Mouse (Mus musculus) kidney, embryonic 16.5 days (tissue): ENCODE results near the gene Tsc2. TPM values are rescaled to one million over a fixed set of nuclear protein-coding genes. Genes with fewer than 3 reads are reported as not detected.

Experiments
- ATAC-seq: fragments of 200-750 bp; cut with Nextera tagmentation; 2 replicates; pipeline ENCODE4 v1.8.0; 2017; ENCODE audit warnings: moderate TSS enrichment; ENCODE audit not compliant: low FRiP score, low TSS enrichment
- H3K27ac ChIP-seq: fragments of 300-500 bp; sonication (generic); 2 replicates; pipeline ENCODE4 v1.5.1; 2014; ENCODE audit warnings: low read length
- H3K27me3 ChIP-seq: fragments of 300-500 bp; sonication (generic); 2 replicates; pipeline ENCODE4 v1.6.1; 2014; ENCODE audit warnings: low read length, control low read depth, mixed read lengths; ENCODE audit not compliant: insufficient read depth
- H3K36me3 ChIP-seq: fragments of 300-500 bp; sonication (generic); 2 replicates; pipeline ENCODE4 v1.6.1; 2014; ENCODE audit warnings: low read length, control low read depth, mixed read lengths; ENCODE audit not compliant: insufficient read depth
- H3K4me1 ChIP-seq: fragments of 300-500 bp; sonication (generic); 2 replicates; pipeline ENCODE4 v1.6.1; 2014; ENCODE audit warnings: low read length, control low read depth, mixed read lengths; ENCODE audit not compliant: insufficient read depth
- H3K4me2 ChIP-seq: fragments of 300-500 bp; sonication (generic); replicated peaks from 2 replicates; pipeline ENCODE4 v1.6.1; 2014; ENCODE audit warnings: low read depth, low read length
- H3K4me3 ChIP-seq: fragments of 300-500 bp; sonication (generic); 2 replicates; pipeline ENCODE4 v1.5.1; 2014; ENCODE audit warnings: mild to moderate bottlenecking, low read length
- H3K9ac ChIP-seq: fragments of 300-500 bp; sonication (generic); replicated peaks from 2 replicates; pipeline ENCODE4 v1.6.1; 2014; ENCODE audit warnings: low read length
- H3K9me3 ChIP-seq: fragments of 300-500 bp; sonication (generic); 2 replicates; pipeline ENCODE4 v1.6.1; 2016; ENCODE audit warnings: low read length, control low read depth
- WGBS: fragments of 180-500 bp; shearing (Covaris S2); extraction: QIAGEN DNeasy Blood & Tissue Kit; methylation state at CpG from one replicate; pipeline ENCODE4 v1.1.7; 2014; 5-methylcytosine and 5-hydroxymethylcytosine counted together
- microRNA-seq: library from miRNA; unstranded; fragments of <30 nt; microRNA quantifications from one replicate; pipeline ENCODE4, GENCODE M21; 2016
- polyA plus RNA-seq: library from polyadenylated mRNA; unstranded; fragments of >200 nt; fragmentation: Nextera tagmentation; extraction: Ambion mirVana; gene quantifications from 2 replicates; pipeline ENCODE4 v1.2.1, GENCODE M21; 2015

The Tsc2 gene
- polyA plus RNA-seq, 1 experiment from 2014 or later = 72.8 TPM

DNA sequence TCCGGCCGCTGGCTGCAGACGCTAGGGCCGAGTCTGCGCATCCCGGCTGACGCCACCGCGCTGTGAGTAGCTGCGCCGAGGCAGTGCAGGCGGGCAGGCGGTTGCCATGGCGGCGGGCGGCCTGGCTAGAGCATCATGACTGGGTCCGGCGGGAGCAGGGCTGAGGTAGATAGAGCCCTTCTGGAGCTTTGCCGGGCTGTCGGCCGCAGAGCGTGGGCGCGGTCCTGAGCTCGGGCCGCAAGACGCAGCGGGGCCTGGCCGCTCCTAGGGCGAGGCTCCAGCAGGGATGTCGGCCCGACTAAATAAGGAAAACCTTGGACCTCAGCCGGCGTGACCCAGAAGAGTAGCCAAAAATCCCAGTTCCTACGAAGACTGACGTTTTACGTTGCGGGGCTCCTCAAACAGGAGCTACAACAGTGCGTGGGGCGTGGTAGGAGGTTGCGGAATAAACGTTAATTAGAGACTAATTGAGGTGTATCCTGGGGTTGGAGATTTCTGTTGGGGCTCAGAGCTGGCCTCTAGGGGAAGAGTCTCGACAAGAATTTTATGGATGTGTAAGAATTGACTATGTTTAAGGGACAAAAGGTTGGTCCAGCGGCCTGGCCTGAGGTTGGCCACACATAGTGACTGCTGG, 81.9 kb downstream of the Tsc2 start:
- H3K27me3 ChIP-seq = no peaks in the 10 kb centered on the region
- WGBS = under 1% methylated on average over 44 of the region's 44 CpGs
- peak overlapping the region; percentile 81 for H3K27ac ChIP-seq
- H3K4me1 ChIP-seq = peaks cover 17% of the 10 kb centered on the region
- ATAC-seq = peak; percentile 82
- H3K36me3 ChIP-seq = no peaks in the 10 kb centered on the region
- H3K4me2 ChIP-seq = peak overlapping the region; percentile 81
- peak overlapping the region; percentile 67 for H3K4me3 ChIP-seq
- H3K9ac ChIP-seq = peak overlapping the region; percentile 89
- H3K9me3 ChIP-seq = no peaks in the 10 kb centered on the region

- WGBS = under 1% methylated on average over 67 of the region's 72 CpGs
- peak; percentile 96 for ATAC-seq
Observed at GRCm38 (mm10) chr17:24549618-24550415, 82.6 kb downstream of the Tsc2 start, which contains the start of gene Pkd1. TSS of gene Pkd1 (plus strand) at chr17:24549834.

GRCm38 (mm10) chr17:24548921-24549617, 83.4 kb downstream of the Tsc2 start:
- peak; percentile 18 for ATAC-seq
- no peaks in the 10 kb centered on the region for H3K27me3 ChIP-seq
- peak overlapping the region; percentile 73 for H3K27ac ChIP-seq
- peak overlapping the region; percentile 67 for H3K4me3 ChIP-seq
- no peaks in the 10 kb centered on the region for H3K36me3 ChIP-seq
- H3K9me3 ChIP-seq = no peaks in the 10 kb centered on the region
- peak overlapping the region; percentile 81 for H3K4me2 ChIP-seq
- H3K9ac ChIP-seq = peak overlapping the region; percentile 67
- peaks cover 17% of the 10 kb centered on the region for H3K4me1 ChIP-seq
- WGBS = 4% methylated on average over 23 of the region's 23 CpGs

More at GRCm38 (mm10) chr17:24549618-24550415, 82.6 kb downstream of the Tsc2 start, which contains the start of gene Pkd1:
- H3K4me1 ChIP-seq = peaks cover 17% of the 10 kb centered on the region
- no peaks in the 10 kb centered on the region for H3K27me3 ChIP-seq
- H3K9ac ChIP-seq = peak within 1 kb of the TSS; percentile 89
- peak within 1 kb of the TSS; percentile 67 for H3K4me3 ChIP-seq
- H3K36me3 ChIP-seq = no peaks in the 10 kb centered on the region
- peak within 1 kb of the TSS; percentile 81 for H3K4me2 ChIP-seq
- H3K27ac ChIP-seq = peak within 1 kb of the TSS; percentile 81
- no peaks in the 10 kb centered on the region for H3K9me3 ChIP-seq

- WGBS = 24% methylated on average over 9 of the region's 9 CpGs
Observed at GRCm38 (mm10) chr17:24548435-24548834, 84.0 kb downstream of the Tsc2 start.

DNA sequence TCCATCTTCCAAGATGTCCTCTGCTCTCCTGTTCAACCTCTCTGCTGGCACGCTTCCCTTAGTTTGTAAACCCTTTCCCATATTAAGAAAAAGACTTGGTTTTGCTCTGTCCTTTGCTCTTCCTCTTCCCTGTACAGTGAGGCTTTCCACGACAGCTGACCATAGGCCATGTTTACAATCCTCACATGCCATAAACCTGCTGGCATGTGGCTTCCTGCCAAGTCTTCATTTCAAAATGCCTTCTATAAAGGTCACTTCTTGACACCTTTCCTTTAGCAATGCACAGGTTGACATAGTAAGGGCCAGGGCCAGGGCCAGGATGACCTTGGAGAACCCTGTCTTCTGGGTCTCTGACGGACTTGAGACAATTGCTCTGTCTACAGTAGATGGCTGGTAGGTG, 86.2 kb downstream of the Tsc2 start:
- peaks cover 7% of the 10 kb centered on the region for H3K4me1 ChIP-seq
- H3K27me3 ChIP-seq = no peaks in the 10 kb centered on the region
- no peak overlapping the region for H3K9ac ChIP-seq
- no peaks in the 10 kb centered on the region for H3K36me3 ChIP-seq
- ATAC-seq = no peak
- H3K4me3 ChIP-seq = no peak overlapping the region
- no peak overlapping the region for H3K27ac ChIP-seq
- no peak overlapping the region for H3K4me2 ChIP-seq
- no peaks in the 10 kb centered on the region for H3K9me3 ChIP-seq
- 82% methylated on average over 3 of the region's 3 CpGs for WGBS

More at GRCm38 (mm10) chr17:24548435-24548834, 84.0 kb downstream of the Tsc2 start:
- Histone ChIP-seq H3K4me1 (peaks cover 17% of the 10 kb centered on the region), H3K27ac (peak overlapping the region; percentile 73; the same call in 1 of the 2 replicates), H3K27me3 (no peaks in the 10 kb centered on the region), H3K9me3 (no peaks in the 10 kb centered on the region), H3K4me2 (peak overlapping the region; percentile 81), H3K4me3 (peak overlapping the region; percentile 67), H3K36me3 (no peaks in the 10 kb centered on the region), H3K9ac (peak overlapping the region; percentile 67)
- ATAC-seq = no peak

Small RNAs within 50 kb of the gene (microRNA-seq; reads per million reads assigned to microRNA genes)
- gene Gm24589 = 0.63 reads per million

Other genes starting within 250 kb of the Tsc2 start
- gene Rnps1, start 218.1 kb downstream of the Tsc2 start, polyA plus RNA-seq = 300 and 327 TPM in 2 replicates
- 141 and 143 TPM in 2 replicates for gene Eci1, start 206.0 kb downstream of the Tsc2 start, polyA plus RNA-seq
- 3.2 and 5.5 TPM in 2 replicates for gene Dnase1l2, start 189.5 kb downstream of the Tsc2 start, polyA plus RNA-seq
- gene E4f1, start 162.3 kb downstream of the Tsc2 start, polyA plus RNA-seq = 38.1 TPM in 2 replicates
- gene Pgp, start 162.2 kb downstream of the Tsc2 start, polyA plus RNA-seq = 55.5 and 55.6 TPM in 2 replicates
- gene Bricd5, start 158.7 kb downstream of the Tsc2 start, polyA plus RNA-seq = 0.42 and 1.6 TPM in 2 replicates
- gene Mlst8, start 153.6 kb downstream of the Tsc2 start, polyA plus RNA-seq = 39.3 and 40.2 TPM in 2 replicates
- 1.5 and 2.2 TPM in 2 replicates for gene Caskin1, start 144.0 kb downstream of the Tsc2 start, polyA plus RNA-seq
- gene Traf7, start 104.7 kb downstream of the Tsc2 start, polyA plus RNA-seq = 102 and 113 TPM in 2 replicates
- gene Rab26, start 98.4 kb downstream of the Tsc2 start, polyA plus RNA-seq = 2.8 and 3.0 TPM in 2 replicates
- gene Pkd1, start 82.8 kb downstream of the Tsc2 start, polyA plus RNA-seq = 22.5 and 24.3 TPM in 2 replicates
- 23.1 TPM in 2 replicates for gene Nthl1, start 50 bp upstream of the Tsc2 start, polyA plus RNA-seq
- 116 and 120 TPM in 2 replicates for gene Slc9a3r2, start 17.7 kb upstream of the Tsc2 start, polyA plus RNA-seq
- gene Npw, start 25.8 kb upstream of the Tsc2 start, polyA plus RNA-seq = 0.37 TPM in 1 of 2 replicates, not detected in the other
- gene Zfp598, start 37.1 kb upstream of the Tsc2 start, polyA plus RNA-seq = 19.7 and 22.7 TPM in 2 replicates
- gene Syngr3, start 57.3 kb upstream of the Tsc2 start, polyA plus RNA-seq = 2.3 and 2.9 TPM in 2 replicates
- gene Gfer, start 63.5 kb upstream of the Tsc2 start, polyA plus RNA-seq = 44.4 and 45.3 TPM in 2 replicates
- gene Noxo1, start 63.6 kb upstream of the Tsc2 start, polyA plus RNA-seq = 1.9 and 2.7 TPM in 2 replicates
- 92.1 and 107 TPM in 2 replicates for gene Tbl3, start 75.0 kb upstream of the Tsc2 start, polyA plus RNA-seq
- 0.26 TPM in 1 of 2 replicates, not detected in the other for gene Rnf151, start 85.4 kb upstream of the Tsc2 start, polyA plus RNA-seq
- 1,489 and 1,547 TPM in 2 replicates for gene Rps2, start 85.5 kb upstream of the Tsc2 start, polyA plus RNA-seq
- 258 and 262 TPM in 2 replicates for gene Ndufb10, start 91.8 kb upstream of the Tsc2 start, polyA plus RNA-seq
- gene Rpl3l, start 95.2 kb upstream of the Tsc2 start, polyA plus RNA-seq = 0.15 TPM in 1 of 2 replicates, not detected in the other
- 33.3 and 33.8 TPM in 2 replicates for gene Msrb1, start 104.0 kb upstream of the Tsc2 start, polyA plus RNA-seq
- gene Hs3st6, start 120.4 kb upstream of the Tsc2 start, polyA plus RNA-seq = 23.0 and 27.6 TPM in 2 replicates
- gene Meiob, start 171.7 kb upstream of the Tsc2 start, polyA plus RNA-seq = 0.11 TPM in 1 of 2 replicates, not detected in the other
- 63.4 and 75.6 TPM in 2 replicates for gene Hagh, start 207.5 kb upstream of the Tsc2 start, polyA plus RNA-seq
- gene Fahd1, start 217.7 kb upstream of the Tsc2 start, polyA plus RNA-seq = 50.7 and 52.1 TPM in 2 replicates
- 3.0 and 3.1 TPM in 2 replicates for gene Igfals, start 233.4 kb upstream of the Tsc2 start, polyA plus RNA-seq